Mouse (Mus musculus) heart, adult 11 months (tissue): ENCODE results near the gene Elmo3.
A peak's percentile ranks its signal among the peaks of the same experiment; 100 is the strongest.

ENCODE experiments used
- DNase-seq: peaks from one replicate; pipeline ENCODE4 v3.0.0; 2022

The Elmo3 gene

DNA sequence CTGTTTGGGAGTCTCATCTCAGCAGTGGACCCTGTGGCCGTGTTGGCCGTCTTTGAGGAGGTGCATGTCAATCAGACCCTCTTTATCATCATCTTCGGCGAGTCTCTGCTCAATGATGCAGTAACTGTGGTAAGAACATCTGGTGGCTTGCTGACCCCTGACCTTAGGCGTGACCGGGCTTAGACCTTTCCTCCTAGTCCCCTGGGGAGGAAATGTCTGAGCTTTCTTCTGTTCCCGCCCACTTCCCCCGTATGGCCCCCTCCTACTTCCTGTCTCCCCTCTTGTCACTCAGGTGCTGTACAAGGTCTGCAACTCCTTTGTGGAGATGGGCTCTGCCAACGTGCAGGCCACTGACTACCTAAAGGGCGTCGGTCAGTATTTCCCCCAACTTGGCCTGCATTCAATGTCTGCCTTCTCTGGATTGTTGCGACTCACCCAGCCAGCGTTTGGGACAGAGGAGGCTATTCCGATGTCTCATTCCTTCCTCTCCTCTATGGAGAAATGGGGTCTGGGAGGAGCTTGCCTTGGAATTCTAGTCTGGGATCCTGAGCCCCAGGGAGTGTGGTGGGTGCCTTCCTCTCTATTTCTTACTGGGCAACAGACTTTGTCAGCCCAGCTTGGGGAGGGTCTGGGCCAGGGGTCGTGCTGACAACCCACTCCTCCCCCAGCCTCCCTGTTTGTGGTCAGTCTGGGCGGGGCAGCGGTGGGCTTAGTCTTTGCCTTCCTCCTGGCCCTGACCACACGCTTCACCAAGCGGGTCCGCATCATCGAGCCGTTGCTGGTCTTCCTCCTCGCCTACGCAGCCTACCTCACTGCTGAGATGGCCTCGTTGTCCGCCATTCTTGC lies 50.0 kb downstream of the Elmo3 start:
- DNase-seq, result peak; percentile 98

DNA sequence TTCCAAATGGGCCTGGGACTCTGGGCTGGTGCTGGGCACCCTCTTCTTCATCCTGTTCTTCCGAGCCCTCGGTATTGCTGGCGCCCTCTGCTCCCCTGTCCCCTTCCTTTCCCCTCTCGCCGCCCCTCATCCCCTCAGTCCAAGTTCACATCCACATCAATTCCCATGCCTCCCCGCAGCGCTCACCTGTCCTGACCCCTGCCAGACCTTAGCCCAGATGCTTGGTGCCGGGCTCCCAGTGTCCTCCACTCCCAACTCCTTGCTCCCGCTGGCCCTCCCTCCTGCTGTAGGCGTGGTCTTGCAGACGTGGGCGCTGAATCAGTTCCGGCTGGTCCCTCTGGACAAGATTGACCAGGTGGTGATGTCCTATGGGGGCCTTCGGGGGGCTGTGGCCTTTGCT lies 51.3 kb downstream of the Elmo3 start:
- peak; percentile 90 for DNase-seq

GRCm38 (mm10) chr8:105359208-105359607 lies 53.8 kb downstream of the Elmo3 start:
- DNase-seq, result no peak

- no peak for DNase-seq
Observed at GRCm38 (mm10) chr8:105359646-105360045, 54.2 kb downstream of the Elmo3 start.
